Mouse (Mus musculus) brain, embryonic 14.5 days (tissue): ENCODE data around the gene Ehmt1.

Experiments used
- CTCF ChIP-seq: fragments of 200-500 bp; IDR thresholded peaks from 2 replicates; pipeline ENCODE4 v1.5.1; 2012; ENCODE audit warnings: inconsistent platforms, mild to moderate bottlenecking, moderate library complexity, borderline replicate concordance; ENCODE audit not compliant: insufficient read depth, insufficient read length; ENCODE audit errors: extremely low read depth
- POLR2A ChIP-seq: fragments of 200-500 bp; IDR thresholded peaks from 2 replicates; pipeline ENCODE4 v1.6.1; 2012; ENCODE audit warnings: mild to moderate bottlenecking, inconsistent platforms, borderline replicate concordance; ENCODE audit not compliant: poor library complexity, insufficient read depth, insufficient read length, severe bottlenecking; ENCODE audit errors: extremely low read depth

DNA sequence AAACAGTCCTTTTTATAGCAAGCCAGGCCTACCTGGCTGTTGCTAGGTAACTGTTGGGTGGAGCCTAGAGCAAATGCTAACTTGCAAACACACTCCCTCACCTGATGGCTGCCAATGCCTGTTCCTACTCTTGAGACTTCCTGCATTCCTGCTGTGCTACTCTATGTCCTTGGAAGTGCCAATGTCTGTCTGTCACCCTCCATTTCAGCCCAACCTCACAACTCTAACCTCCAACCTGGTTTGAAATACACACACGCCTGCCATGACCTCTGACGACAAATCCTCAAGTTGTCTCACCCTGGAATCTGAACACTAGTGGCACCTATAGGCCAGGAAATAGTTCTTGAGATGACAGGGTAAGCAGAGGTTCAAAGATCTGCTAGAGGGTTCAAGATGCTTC, 9.7 kb upstream of the Ehmt1 start:
- TF ChIP-seq CTCF = no peak
- TF ChIP-seq POLR2A = no peak
